Mouse (Mus musculus) lung, postnatal 4 days (tissue): ENCODE data around the gene Zfp706.
A peak's percentile ranks its signal among the peaks of the same experiment; 100 is the strongest.

Source experiments
- DNase-seq, 2 experiments: peaks; one replicate each; pipeline ENCODE4 v3.0.0; 2021

Gene Zfp706

GRCm38 (mm10) chr15:36975690-36976089, 31.9 kb downstream of the Zfp706 start:
- DNase-seq = no peak

GRCm38 (mm10) chr15:36975256-36975620, 32.3 kb downstream of the Zfp706 start:
- no peak for DNase-seq

- DNase-seq = no peak
Observed at GRCm38 (mm10) chr15:36974614-36975255, 32.8 kb downstream of the Zfp706 start.

GRCm38 (mm10) chr15:36973714-36974113, 33.9 kb downstream of the Zfp706 start:
- DNase-seq = no peak

- DNase-seq = no peak
Observed at GRCm38 (mm10) chr15:36973290-36973689, 34.3 kb downstream of the Zfp706 start.

GRCm38 (mm10) chr15:36969794-36970193, 37.8 kb downstream of the Zfp706 start:
- no peak for DNase-seq

GRCm38 (mm10) chr15:36968295-36968694, 39.3 kb downstream of the Zfp706 start:
- no peak for DNase-seq

GRCm38 (mm10) chr15:36967381-36968211, 40.0 kb downstream of the Zfp706 start:
- no peak for DNase-seq

- no peak for DNase-seq
Observed at GRCm38 (mm10) chr15:36966940-36967339, 40.6 kb downstream of the Zfp706 start.

GRCm38 (mm10) chr15:36966466-36966865, 41.1 kb downstream of the Zfp706 start:
- DNase-seq = no peak

GRCm38 (mm10) chr15:36965743-36966142, 41.8 kb downstream of the Zfp706 start:
- no peak for DNase-seq

- no peak for DNase-seq
Observed at GRCm38 (mm10) chr15:36962931-36963330, 44.6 kb downstream of the Zfp706 start.

GRCm38 (mm10) chr15:36960876-36961237, 46.7 kb downstream of the Zfp706 start:
- no peak for DNase-seq

GRCm38 (mm10) chr15:36960010-36960875, 47.3 kb downstream of the Zfp706 start:
- peak in 1 of 2 experiments; percentile 36 for DNase-seq

- no peak for DNase-seq
Observed at GRCm38 (mm10) chr15:36956221-36956620, 51.4 kb downstream of the Zfp706 start.

- no peak for DNase-seq
Observed at GRCm38 (mm10) chr15:36950258-36950657, 57.3 kb downstream of the Zfp706 start.

- DNase-seq = peak in 1 of 2 experiments; percentile 40
Observed at GRCm38 (mm10) chr15:36948866-36949546, 58.6 kb downstream of the Zfp706 start.
